Mouse (Mus musculus) NIH3T3 (cell line): ENCODE data around the gene Smok3c.
"Not testable (repeated sequence)": the region's sequence is repeated elsewhere in the genome, so short reads cannot be mapped to it uniquely, and the experiment has no call there.

Source experiments
- DNase-seq: peaks from one replicate; pipeline ENCODE4 v3.0.0-alpha.2; 2012; ENCODE audit warnings: low read depth

Gene Smok3c

DNA sequence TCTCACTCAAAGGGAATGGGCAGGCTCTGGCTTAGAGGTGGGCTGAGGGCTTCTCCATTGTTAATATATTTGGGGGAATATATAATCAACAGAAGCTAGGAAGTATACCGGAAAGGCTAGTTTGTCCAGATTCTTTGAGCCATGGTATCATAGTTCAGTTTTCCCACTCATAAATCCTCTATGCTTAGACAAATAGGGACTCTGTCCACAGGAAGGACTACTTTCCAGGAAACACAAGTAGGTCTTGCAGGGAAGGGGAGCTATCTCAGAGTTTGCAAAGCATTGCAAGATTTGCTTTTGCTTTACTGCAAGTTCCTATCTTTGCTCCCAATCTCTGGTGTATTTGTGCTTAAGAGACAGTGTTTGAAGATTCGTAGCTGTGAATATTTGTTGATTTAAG, 52.0 kb downstream of the Smok3c start:
- no peak for DNase-seq

DNA sequence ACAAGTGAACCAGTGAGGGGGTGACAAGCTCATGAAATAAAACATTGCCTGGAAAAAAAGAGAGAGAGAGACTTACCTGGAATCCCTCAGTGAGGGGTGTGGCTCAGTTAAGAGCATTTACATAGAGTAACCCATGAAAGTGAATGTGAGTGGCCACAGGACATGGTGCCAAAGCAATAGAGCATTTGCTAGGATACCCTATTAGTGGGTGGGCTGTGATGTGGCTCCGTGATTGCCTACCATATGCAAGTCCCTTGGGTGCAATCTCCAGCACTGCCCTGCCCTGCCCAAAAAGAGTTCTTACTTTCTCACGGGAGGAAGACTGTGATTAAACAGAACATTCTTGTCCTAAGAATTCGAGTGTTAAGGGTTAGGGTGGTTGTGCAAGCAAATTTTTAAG, 54.1 kb downstream of the Smok3c start:
- DNase-seq = no peak

GRCm38 (mm10) chr5:138109847-138110396, 56.9 kb downstream of the Smok3c start:
- DNase-seq = not testable (repeated sequence)
